Mouse (Mus musculus): ENCODE data around the gene Olfr1386. TPM values are rescaled to one million over a fixed set of nuclear protein-coding genes. Genes with fewer than 3 reads are reported as not detected.
"Not testable (repeated sequence)": the region's sequence is repeated elsewhere in the genome, so short reads cannot be mapped to it uniquely, and the experiment has no call there.

Gene Olfr1386
- not detected for total RNA-seq (2021)
- long read RNA-seq, experiment 1: 0 reads
- long read RNA-seq, experiment 2: 0 reads

DNA sequence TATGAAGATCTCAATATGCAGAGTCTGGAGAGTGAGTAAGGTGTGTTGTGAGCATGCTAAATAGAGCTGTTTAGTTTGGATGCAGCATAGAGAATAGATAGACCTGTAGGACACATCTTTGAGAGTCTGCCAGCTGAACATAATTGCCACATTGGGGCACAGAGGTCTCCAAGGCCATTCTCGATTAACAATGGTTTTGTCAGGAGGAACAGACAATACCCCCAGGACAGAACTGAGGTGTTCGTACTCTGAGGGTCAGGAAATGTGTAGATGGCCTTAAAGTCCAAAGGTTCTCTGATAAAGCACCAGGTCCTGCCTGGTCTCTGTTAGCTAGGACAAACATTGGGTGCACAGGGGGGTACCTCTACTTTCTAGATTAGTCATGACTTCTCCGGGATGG, at the start of gene Olfr1386:
Gene Olfr1386 (plus strand): TSS at position 301 of the 400 bp plus-strand sequence.
- DNase-seq (ENCODE audit: low spot score in 2 of 2): not testable (repeated sequence)

DNA sequence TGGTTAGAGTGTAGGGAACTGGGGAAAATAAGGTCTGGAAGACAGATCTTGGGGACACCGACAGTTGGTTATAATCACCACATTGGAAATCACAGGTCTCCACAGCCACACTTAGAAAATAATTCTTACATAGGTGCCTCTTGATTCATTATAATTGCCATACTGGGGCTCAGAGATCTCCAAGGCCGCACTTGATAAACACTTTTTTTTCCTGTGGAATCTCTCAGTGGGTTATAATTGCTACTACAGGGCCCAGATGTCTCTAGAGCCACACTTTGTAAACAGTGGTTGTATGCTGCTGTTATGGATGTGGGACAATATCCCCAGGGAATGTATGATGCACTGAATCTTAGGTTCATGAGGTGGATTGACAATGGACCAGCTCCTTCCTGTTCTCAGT, 42.1 kb upstream of the Olfr1386 start, which contains the start of gene Olfr1389:
Gene Olfr1389 (plus strand): TSS at position 301 of the 400 bp plus-strand sequence.
- DNase-seq (ENCODE audit: low spot score in 2 of 2): no peak

DNA sequence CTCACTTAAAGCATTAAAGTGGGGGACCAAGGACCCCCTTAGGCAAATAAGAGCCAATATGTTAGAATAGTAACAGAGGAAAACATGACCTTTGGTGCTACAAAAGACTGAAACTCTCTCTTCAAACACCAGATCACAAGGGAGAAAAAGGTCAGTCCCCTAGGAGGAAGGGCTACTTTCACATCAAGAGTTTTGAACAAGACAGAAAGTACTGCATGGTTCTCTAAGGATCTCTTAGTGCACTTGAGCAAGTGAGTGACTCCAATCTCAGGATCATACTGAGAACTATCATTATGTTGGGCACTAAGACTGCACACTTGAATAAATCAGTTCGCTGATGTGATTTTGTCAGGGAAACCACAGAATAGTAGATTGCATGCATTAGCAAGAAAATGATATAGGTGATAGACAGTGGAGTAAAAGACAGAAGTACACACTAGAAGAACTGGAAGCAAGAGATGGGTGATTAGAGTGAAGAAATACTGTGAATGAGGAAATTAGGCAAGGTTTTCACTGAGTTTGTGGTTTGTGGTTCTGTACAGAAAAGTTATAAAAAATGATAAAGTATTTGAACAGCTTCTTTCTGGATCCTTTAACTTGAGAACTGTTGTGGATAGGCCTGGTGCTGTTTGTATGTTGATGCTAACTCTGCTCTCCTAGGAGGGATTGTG, 39.5 kb upstream of the Olfr1386 start:
- no peak for DNase-seq (ENCODE audit: low spot score in 2 of 2)

DNA sequence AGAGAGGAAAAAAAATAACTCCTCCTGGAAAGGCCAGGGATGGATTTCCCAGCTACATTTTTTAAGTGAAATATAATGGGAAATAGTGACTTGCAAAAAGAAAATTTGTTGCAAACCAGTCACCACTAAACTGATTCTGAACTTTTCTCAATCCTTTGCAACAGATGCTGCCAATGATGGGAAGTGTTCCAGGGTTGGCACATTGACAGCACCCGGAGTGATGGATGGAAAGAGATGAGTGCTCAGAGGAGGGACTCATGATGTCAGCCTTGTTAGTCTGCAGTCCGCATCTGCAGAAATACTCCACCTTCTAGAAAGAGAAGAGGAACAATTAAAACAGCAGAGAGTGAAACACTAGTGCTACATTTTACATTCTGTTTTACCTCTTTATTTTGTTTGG, 35.2 kb upstream of the Olfr1386 start:
- peak in 1 of 2 experiments; percentile 4 for DNase-seq (ENCODE audit: low spot score in 2 of 2)

DNA sequence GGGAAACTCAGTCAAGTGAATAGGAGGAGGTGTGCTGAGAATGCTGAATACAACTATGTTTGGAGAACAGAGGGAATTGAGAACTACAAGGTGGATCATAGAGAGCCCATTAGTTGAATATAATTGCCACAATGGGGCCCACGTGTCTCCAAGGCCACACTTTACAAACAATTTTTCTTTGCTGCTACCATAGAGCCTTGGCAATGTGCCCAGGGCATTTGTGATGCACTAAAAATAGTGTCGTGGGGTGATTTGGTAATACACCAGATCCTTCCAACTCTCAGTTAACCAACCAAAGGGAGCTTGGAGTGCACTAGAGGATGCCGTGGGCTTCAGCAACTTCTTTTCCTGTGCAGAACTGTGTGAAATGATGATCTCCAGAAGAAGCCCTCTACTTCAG, 28.4 kb upstream of the Olfr1386 start, which contains the start of gene Olfr1388:
Gene Olfr1388 (plus strand): TSS at position 214 of the 400 bp plus-strand sequence.
- DNase-seq (ENCODE audit: low spot score in 2 of 2): no peak

DNA sequence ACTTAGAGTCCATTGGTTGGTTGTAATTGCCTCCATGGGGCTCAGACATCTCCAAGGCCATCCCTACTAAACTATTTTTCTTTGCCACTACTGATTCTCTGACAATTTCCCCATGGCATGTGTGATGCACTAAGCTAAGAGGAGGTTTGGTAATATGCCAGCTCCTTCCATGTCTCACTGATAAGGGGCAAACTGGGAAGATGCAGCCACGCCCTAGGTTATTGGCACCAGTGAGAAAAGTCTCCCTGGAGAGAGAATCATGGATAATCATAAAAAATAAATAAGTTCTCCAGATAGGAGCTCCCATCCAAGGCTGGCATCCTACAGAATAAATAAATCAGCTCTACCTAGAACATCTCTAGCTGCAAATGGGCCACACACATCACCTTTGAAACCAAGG, 9.8 kb upstream of the Olfr1386 start, which contains the start of gene Olfr1387:
Gene Olfr1387 (plus strand): TSS at position 301 of the 400 bp plus-strand sequence.
- DNase-seq (ENCODE audit: low spot score in 2 of 2): no peak

DNA sequence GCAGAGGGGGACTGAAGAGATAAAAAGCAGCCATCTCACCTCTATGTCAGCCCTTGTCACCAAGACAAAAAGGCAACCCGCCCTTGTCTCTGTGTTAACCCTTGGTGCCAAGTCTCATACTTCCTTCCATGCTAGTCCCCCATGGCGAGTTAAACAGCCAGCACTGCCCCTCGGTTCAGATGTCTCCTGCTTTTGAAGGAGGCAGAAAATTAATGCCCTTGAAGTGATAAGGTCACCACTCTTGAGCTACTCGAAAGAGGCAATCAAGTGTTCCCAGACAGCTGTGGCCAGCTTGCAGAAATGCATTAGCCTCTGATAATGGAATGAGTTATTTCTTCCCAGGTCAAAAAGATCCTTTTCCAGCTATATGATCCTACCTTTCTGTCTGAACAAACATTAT, 21.1 kb downstream of the Olfr1386 start:
- no peak for DNase-seq (ENCODE audit: low spot score in 2 of 2)

DNA sequence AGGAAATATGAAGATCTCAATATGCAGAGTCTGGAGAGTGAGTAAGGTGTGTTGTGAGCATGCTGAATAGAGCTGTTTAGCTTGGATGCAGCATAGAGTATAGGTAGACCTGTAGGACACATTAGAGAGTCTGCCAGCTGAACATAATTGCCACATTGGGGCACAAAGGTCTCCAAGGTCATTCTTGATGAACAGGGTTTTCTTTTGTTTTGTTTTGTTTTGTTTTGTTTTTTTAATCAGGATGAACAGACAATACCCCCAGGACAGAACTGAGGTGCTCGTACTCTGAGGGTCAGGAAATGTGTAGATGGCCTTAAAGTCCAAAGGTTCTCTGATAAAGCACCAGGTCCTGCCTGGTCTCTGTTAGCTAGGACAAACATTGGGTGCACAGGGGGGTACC, 23.9 kb downstream of the Olfr1386 start, which contains the start of gene Olfr1385:
Gene Olfr1385 (plus strand): TSS at position 301 of the 400 bp plus-strand sequence.
- not testable (repeated sequence) for DNase-seq (ENCODE audit: low spot score in 2 of 2)

DNA sequence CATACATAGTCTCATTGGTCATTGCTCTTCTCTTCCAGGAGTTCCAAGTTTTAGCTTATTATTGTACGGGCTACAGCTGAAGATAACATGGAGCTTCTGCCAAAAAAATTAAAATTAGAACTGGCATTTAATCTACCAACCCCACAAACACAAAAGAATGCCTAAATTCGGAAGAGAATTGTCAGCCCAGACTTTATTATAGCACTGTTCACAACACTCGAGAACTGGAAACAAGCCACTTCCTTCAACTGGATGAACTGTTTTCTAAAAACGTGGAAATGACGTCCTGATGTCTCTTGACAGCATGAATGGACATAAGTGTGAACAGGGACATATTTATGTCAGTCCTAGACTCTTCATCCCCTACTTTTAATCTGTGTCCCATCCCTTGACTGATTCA, 53.2 kb downstream of the Olfr1386 start:
- no peak for DNase-seq (ENCODE audit: low spot score in 2 of 2)

DNA sequence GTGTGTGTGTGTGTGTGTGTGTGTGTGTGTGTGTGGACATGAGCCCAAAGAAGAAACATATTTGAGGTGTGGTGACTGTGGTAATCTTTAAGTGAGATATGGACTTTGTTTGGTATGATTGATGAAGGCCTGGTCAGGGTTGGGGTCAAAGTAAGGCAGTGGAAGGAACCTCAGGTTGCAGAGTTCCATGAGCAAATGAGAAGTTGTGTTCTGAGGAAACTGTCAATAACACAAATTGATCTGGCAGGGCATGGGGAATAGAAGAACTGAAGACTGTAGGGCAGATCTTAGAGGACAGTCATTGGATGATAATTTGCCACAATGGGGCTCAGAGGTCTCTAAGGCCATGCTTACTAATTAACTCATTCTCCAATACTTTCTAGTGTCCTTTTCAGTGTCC, 54.5 kb downstream of the Olfr1386 start, which contains the start of gene Olfr1383:
Gene Olfr1383 (plus strand): TSS at position 301 of the 400 bp plus-strand sequence.
- DNase-seq (ENCODE audit: low spot score in 2 of 2): no peak

Other genes with a start within 250 kb of the Olfr1386 start
- gene Mgat1, start 220.9 kb upstream of the Olfr1386 start, total RNA-seq (2021): 10 to 100 TPM; 67.9 to 77.0 TPM
- under 1 TPM; 0.23 to 0.37 TPM for gene Olfr1393, start 186.7 kb upstream of the Olfr1386 start, total RNA-seq (2021)
- not detected for gene Olfr1392, start 179.8 kb upstream of the Olfr1386 start, total RNA-seq (2021)
- gene Olfr10, start 160.3 kb upstream of the Olfr1386 start, total RNA-seq (2021): not detected
- gene Olfr1391, start 142.3 kb upstream of the Olfr1386 start, total RNA-seq (2021): not detected
- gene Olfr1390, start 129.9 kb upstream of the Olfr1386 start, total RNA-seq (2021): not detected
- not detected for gene Olfr1389, start 42.0 kb upstream of the Olfr1386 start, total RNA-seq (2021)
- gene Olfr1388, start 28.4 kb upstream of the Olfr1386 start, total RNA-seq (2021): under 1 TPM; 0.40 to 0.42 TPM
- not detected for gene Olfr1387, start 9.7 kb upstream of the Olfr1386 start, total RNA-seq (2021)
- not detected for gene Olfr1385, start 24.0 kb downstream of the Olfr1386 start, total RNA-seq (2021)
- gene Olfr1384, start 41.7 kb downstream of the Olfr1386 start, total RNA-seq (2021): not detected
- not detected for gene Olfr1383, start 54.6 kb downstream of the Olfr1386 start, total RNA-seq (2021)
- not detected for gene Olfr1382, start 63.2 kb downstream of the Olfr1386 start, total RNA-seq (2021)
- not detected for gene Olfr1381, start 78.4 kb downstream of the Olfr1386 start, total RNA-seq (2021)
- gene Olfr1380, start 91.8 kb downstream of the Olfr1386 start, total RNA-seq (2021): not detected
- 1 to 10 TPM; 2.2 to 2.3 TPM for gene Flt4, start 144.2 kb downstream of the Olfr1386 start, total RNA-seq (2021)
- gene Scgb3a1, start 198.6 kb downstream of the Olfr1386 start, total RNA-seq (2021): not detected
- gene Cnot6, start 247.7 kb downstream of the Olfr1386 start, total RNA-seq (2021): 10 to 100 TPM; 50.2 to 56.0 TPM

All from left cerebral cortex, adult 18-20 months (tissue).